Mouse (Mus musculus) MEL (cell line): ENCODE measurements around the gene Tpbgl. TPM values are rescaled to one million over a fixed set of nuclear protein-coding genes. Genes with fewer than 3 reads are reported as not detected.

Experiments
- DNase-seq: peaks from one replicate; pipeline ENCODE4 v3.0.0; 2011; ENCODE audit warnings: low read depth, low spot score
- H3K27ac ChIP-seq: 2 replicates; pipeline ENCODE4 v1.5.1; 2012; ENCODE audit warnings: low read depth, mild to moderate bottlenecking, control low read depth, low read length, moderate library complexity; ENCODE audit not compliant: control insufficient read depth
- H3K27me3 ChIP-seq, 2 experiments: fragments of 150-350 bp in 1 of 2; sonication (generic) in 1 of 2; 2 replicates each; pipeline ENCODE4 v1.6.1; 2012; ENCODE audit warnings: low read length in 2 of 2, mild to moderate bottlenecking in 2 of 2, improper control_type of control experiment in 1 of 2, moderate library complexity in 1 of 2; ENCODE audit not compliant: insufficient read depth in 2 of 2, control insufficient read depth in 1 of 2
- H3K36me3 ChIP-seq, 2 experiments: 2 replicates each; pipeline ENCODE4 v1.6.1; 2012 to 2014; ENCODE audit warnings: low read length in 2 of 2, improper control_type of control experiment in 1 of 2, inconsistent platforms in 1 of 2, mild to moderate bottlenecking in 1 of 2; ENCODE audit not compliant: insufficient read depth in 2 of 2, control insufficient read depth in 1 of 2
- H3K4me1 ChIP-seq, 2 experiments: fragments of 150-350 bp in 1 of 2; sonication (generic) in 1 of 2; 2 replicates each; pipeline ENCODE4 v1.6.1; 2012; ENCODE audit warnings: low read length in 2 of 2, improper control_type of control experiment in 1 of 2, mild to moderate bottlenecking in 1 of 2; ENCODE audit not compliant: insufficient read depth in 2 of 2, control insufficient read depth in 1 of 2
- H3K4me3 ChIP-seq, 2 experiments: fragments of 150-350 bp in 1 of 2; sonication (generic) in 1 of 2; 2 replicates each; pipeline ENCODE4 v1.5.1; 2012; ENCODE audit warnings: low read depth in 2 of 2, low read length in 2 of 2, mild to moderate bottlenecking in 2 of 2, moderate library complexity in 2 of 2, control low read depth in 1 of 2, improper control_type of control experiment in 1 of 2; ENCODE audit not compliant: control insufficient read depth in 1 of 2, insufficient read depth in 1 of 2
- H3K79me2 ChIP-seq: 2 replicates; pipeline ENCODE4 v1.6.1; 2012; ENCODE audit warnings: mild to moderate bottlenecking, low read length, moderate library complexity; ENCODE audit not compliant: control insufficient read depth, poor library complexity, insufficient read depth
- H3K9ac ChIP-seq: 2 replicates; pipeline ENCODE4 v1.6.1; 2012; ENCODE audit warnings: low read depth, mild to moderate bottlenecking, control low read depth, low read length, moderate library complexity; ENCODE audit not compliant: control insufficient read depth, poor library complexity, severe bottlenecking
- H3K9me3 ChIP-seq: fragments of 150-350 bp; sonication (generic); replicated peaks from 2 replicates; pipeline ENCODE4 v1.6.1; 2012; ENCODE audit warnings: mild to moderate bottlenecking, low read length, improper control_type of control experiment, moderate library complexity; ENCODE audit not compliant: insufficient read depth
- E2F4 ChIP-seq: IDR thresholded peaks from 2 replicates; pipeline ENCODE4 v1.6.1; 2011; ENCODE audit warnings: low read depth, low read length, improper control_type of control experiment, borderline replicate concordance
- ELF1 ChIP-seq: IDR thresholded peaks from 2 replicates; pipeline ENCODE4 v1.6.1; 2014; ENCODE audit warnings: low read depth, mild to moderate bottlenecking, inconsistent platforms, low read length, improper control_type of control experiment, moderate library complexity
- GATA1 ChIP-seq: IDR thresholded peaks from 2 replicates; pipeline ENCODE4 v1.6.1; 2011; ENCODE audit warnings: low read depth, low read length, improper control_type of control experiment
- HCFC1 ChIP-seq: IDR thresholded peaks from 2 replicates; pipeline ENCODE4 v1.6.1; 2012; ENCODE audit warnings: low read depth, mild to moderate bottlenecking, inconsistent platforms, low read length, improper control_type of control experiment, moderate library complexity
- JUND ChIP-seq: IDR thresholded peaks from 2 replicates; pipeline ENCODE4 v1.6.1; 2011; ENCODE audit warnings: low read depth, mild to moderate bottlenecking, improper control_type of control experiment, low read length
- KAT2A ChIP-seq: conservative IDR thresholded peaks from 2 replicates; pipeline ENCODE4 v1.6.1; 2012; ENCODE audit warnings: low read depth, low read length, improper control_type of control experiment, inconsistent platforms
- MAFK ChIP-seq: IDR thresholded peaks from 2 replicates; pipeline ENCODE4 v1.6.1; 2011; ENCODE audit warnings: low read depth, mild to moderate bottlenecking, low read length, improper control_type of control experiment, borderline replicate concordance
- MAZ ChIP-seq: IDR thresholded peaks from 2 replicates; pipeline ENCODE4 v1.6.1; 2012; ENCODE audit warnings: low read depth, mild to moderate bottlenecking, inconsistent platforms, low read length, improper control_type of control experiment
- MEF2A ChIP-seq: IDR thresholded peaks from 2 replicates; pipeline ENCODE4 v1.6.1; 2014; ENCODE audit warnings: low read depth, mild to moderate bottlenecking, inconsistent platforms, low read length, improper control_type of control experiment; ENCODE audit not compliant: poor library complexity, insufficient replicate concordance, severe bottlenecking; ENCODE audit errors: extremely low read depth
- MXI1 ChIP-seq: IDR thresholded peaks from 2 replicates; pipeline ENCODE4 v1.6.1; 2011; ENCODE audit warnings: mild to moderate bottlenecking, low read depth, low read length, improper control_type of control experiment
- NRF1 ChIP-seq: IDR thresholded peaks from 2 replicates; pipeline ENCODE4 v1.6.1; 2014; ENCODE audit warnings: low read depth, mild to moderate bottlenecking, inconsistent platforms, low read length, improper control_type of control experiment, moderate library complexity; ENCODE audit not compliant: poor library complexity, insufficient read depth, severe bottlenecking
- POLR2AphosphoS5 ChIP-seq: IDR thresholded peaks from 2 replicates; pipeline ENCODE4 v1.6.1; 2012; ENCODE audit warnings: low read depth, borderline replicate concordance, mild to moderate bottlenecking, inconsistent platforms, low read length, moderate library complexity, mixed read lengths
- RAD21 ChIP-seq: IDR thresholded peaks from 2 replicates; pipeline ENCODE4 v1.6.1; 2011; ENCODE audit warnings: mild to moderate bottlenecking, low read depth, low read length, improper control_type of control experiment
- RCOR1 ChIP-seq: IDR thresholded peaks from 2 replicates; pipeline ENCODE4 v1.6.1; 2012; ENCODE audit warnings: low read depth, mild to moderate bottlenecking, inconsistent platforms, low read length, improper control_type of control experiment
- SMC3 ChIP-seq: IDR thresholded peaks from 2 replicates; pipeline ENCODE4 v1.6.1; 2011; ENCODE audit warnings: low read depth, low read length, improper control_type of control experiment
- TAL1 ChIP-seq: IDR thresholded peaks from 2 replicates; pipeline ENCODE4 v1.6.1; 2012; ENCODE audit warnings: mild to moderate bottlenecking, inconsistent platforms, low read length, moderate library complexity, mixed read lengths
- TCF12 ChIP-seq: IDR thresholded peaks from 2 replicates; pipeline ENCODE4 v1.6.1; 2014; ENCODE audit warnings: low read depth, mild to moderate bottlenecking, inconsistent platforms, low read length, improper control_type of control experiment, moderate library complexity
- UBTF ChIP-seq: IDR thresholded peaks from 2 replicates; pipeline ENCODE4 v1.6.1; 2012; ENCODE audit warnings: low read depth, mild to moderate bottlenecking, inconsistent platforms, low read length, improper control_type of control experiment, moderate library complexity, borderline replicate concordance; ENCODE audit not compliant: insufficient read depth
- USF2 ChIP-seq, 2 experiments: IDR thresholded peaks; 2 replicates each; pipeline ENCODE4 v1.6.1; 2011 to 2012; ENCODE audit warnings: improper control_type of control experiment in 2 of 2, low read length in 2 of 2, borderline replicate concordance in 1 of 2, inconsistent platforms in 1 of 2, low read depth in 1 of 2, mild to moderate bottlenecking in 1 of 2; ENCODE audit not compliant: insufficient read depth in 1 of 2
- ZMIZ1 ChIP-seq: IDR thresholded peaks from 2 replicates; pipeline ENCODE4 v1.6.1; 2012; ENCODE audit warnings: low read depth, mild to moderate bottlenecking, inconsistent platforms, low read length, improper control_type of control experiment, moderate library complexity
- ZNF384 ChIP-seq: IDR thresholded peaks from 2 replicates; pipeline ENCODE4 v1.6.1; 2012; ENCODE audit warnings: low read depth, mild to moderate bottlenecking, inconsistent platforms, low read length, improper control_type of control experiment
- polyA plus RNA-seq, 2 experiments: library from polyadenylated mRNA; stranded (reverse) in 1 of 2; unstranded in 1 of 2; fragments of >175 nt in 1 of 2; fragments of >200 nt in 1 of 2; gene quantifications; 2 replicates each; pipeline versions ENCODE4 v1.2.1 to v1.2.4; 2012; ENCODE audit warnings: low replicate concordance in 2 of 2, low read depth in 1 of 2; ENCODE audit not compliant: insufficient read length in 2 of 2, insufficient read depth in 1 of 2, missing spikeins in 1 of 2
- total RNA-seq: library from RNA; depleted of rRNA; stranded (reverse); fragments of 300-350 nt; gene quantifications from 2 replicates; pipeline ENCODE4 v1.2.3, GENCODE M21; 2012

The Tpbgl gene
- total and polyA plus RNA-seq, 3 experiments: not detected

- Histone ChIP-seq H3K4me3 (no peak overlapping the region), H3K79me2 (no peaks in the 10 kb centered on the region), H3K9me3 (no peaks in the 10 kb centered on the region), H3K9ac (no peak overlapping the region), H3K27me3 (no peaks in the 10 kb centered on the region)
- DNase-seq: no peak
- TF ChIP-seq SMC3 (no peak), E2F4 (no peak), TAL1 (no peak), POLR2AphosphoS5 (no peak), NRF1 (no peak), ELF1 (no peak)
- TF ChIP-seq, all 39 proteins: peak for 0
- no peak overlapping the region for H3K27ac ChIP-seq
- H3K36me3 ChIP-seq: peaks cover 3% of the 10 kb centered on the region in 2 experiments; a peak in 1 of 4 replicates
- H3K4me1 ChIP-seq: peaks cover 2 to 7% of the 10 kb centered on the region in 2 experiments; a peak in 3 of 4 replicates
Measured at GRCm38 (mm10) chr7:99585976-99586375, 40.9 kb downstream of the Tpbgl start.

GRCm38 (mm10) chr7:99583625-99584024 lies 43.3 kb downstream of the Tpbgl start:
- Histone ChIP-seq H3K4me1 (no peaks in the 10 kb centered on the region), H3K36me3 (peaks cover 0 to 3% of the 10 kb centered on the region in 2 experiments; a peak in 1 of 4 replicates), H3K27me3 (no peaks in the 10 kb centered on the region), H3K79me2 (no peaks in the 10 kb centered on the region), H3K27ac (no peak overlapping the region), H3K9ac (no peak overlapping the region), H3K4me3 (no peak overlapping the region), H3K9me3 (no peaks in the 10 kb centered on the region)
- no peak for DNase-seq
- no peak for TF ChIP-seq RCOR1
- TF ChIP-seq USF2 (IDR thresholded peaks at IDR 0.05; ENCODE audit: borderline replicate concordance in 1 of 2, insufficient read depth in 1 of 2, low read depth in 1 of 2, low read length in 2 of 2): no peak
- TF ChIP-seq MXI1: no peak
- no peak for TF ChIP-seq JUND
- TF ChIP-seq NRF1: no peak
- no peak for TF ChIP-seq MEF2A
- TF ChIP-seq ZMIZ1: no peak
- TF ChIP-seq HCFC1: no peak
- TF ChIP-seq RAD21: no peak
- no peak for TF ChIP-seq ZNF384
- no peak for TF ChIP-seq ELF1
- TF ChIP-seq GATA1: no peak
- no peak for TF ChIP-seq UBTF
- TF ChIP-seq MAFK: no peak
- TF ChIP-seq TCF12: no peak
- no peak for TF ChIP-seq KAT2A
- no peak for TF ChIP-seq MAZ
